Mouse (Mus musculus) CH12F3 (cell line): Measurements from ENCODE around the gene Creb5.

ENCODE experiments used
- in situ Hi-C: fragments of 300-500 bp; cut with MboI; formaldehyde crosslinking; loops from 2 replicates; pipeline ENCODE4 v1.14.3; 2020; ENCODE audit warnings: low sequenced_read_pairs

Gene Creb5

GRCm38 (mm10) chr6:53421345-53421744 lies 134.3 kb downstream of the Creb5 start:
- in situ Hi-C loops: no loop called here

DNA sequence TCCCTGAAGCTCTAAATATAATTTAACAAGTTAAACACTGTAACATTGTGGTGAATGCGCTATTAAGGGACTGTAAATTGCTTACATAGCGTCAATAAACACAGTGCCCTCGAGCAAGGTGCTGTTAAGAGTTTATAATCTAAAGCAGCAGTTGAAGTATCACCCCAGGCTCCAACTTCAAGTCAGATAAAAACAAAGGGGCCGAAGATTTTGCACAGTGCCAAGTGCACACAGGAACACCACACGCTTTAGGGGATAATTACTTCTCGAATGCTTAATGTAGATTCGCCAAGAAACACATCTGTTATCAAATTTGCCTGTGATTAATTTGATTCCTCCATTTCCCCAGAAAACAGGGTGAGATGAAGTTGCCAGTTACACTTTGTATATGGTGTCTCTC lies 142.3 kb downstream of the Creb5 start:
- in situ Hi-C loops: no loop called here

DNA sequence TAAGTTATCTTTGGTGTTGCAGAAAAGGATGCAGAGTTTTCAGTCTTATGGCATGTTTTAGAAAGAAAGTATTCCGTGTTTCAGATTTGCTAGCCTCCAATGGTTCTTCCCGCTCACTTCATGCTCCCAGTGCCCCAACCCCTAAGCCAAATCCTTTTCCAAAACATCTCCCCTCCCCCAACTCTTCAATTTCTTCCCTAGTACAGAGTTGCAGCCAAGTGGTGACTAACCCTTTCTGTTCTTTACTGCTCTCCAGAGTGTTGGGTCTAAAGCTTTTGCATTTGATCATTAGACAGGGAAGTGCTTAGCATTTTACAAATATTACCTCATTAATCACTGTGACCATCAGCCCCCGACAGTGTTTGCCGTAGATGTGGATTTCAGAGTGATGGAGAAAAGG lies 142.8 kb downstream of the Creb5 start:
- in situ Hi-C loops: no loop called here

GRCm38 (mm10) chr6:53445862-53446460 lies 158.9 kb downstream of the Creb5 start:
- in situ Hi-C loops: no loop called here

DNA sequence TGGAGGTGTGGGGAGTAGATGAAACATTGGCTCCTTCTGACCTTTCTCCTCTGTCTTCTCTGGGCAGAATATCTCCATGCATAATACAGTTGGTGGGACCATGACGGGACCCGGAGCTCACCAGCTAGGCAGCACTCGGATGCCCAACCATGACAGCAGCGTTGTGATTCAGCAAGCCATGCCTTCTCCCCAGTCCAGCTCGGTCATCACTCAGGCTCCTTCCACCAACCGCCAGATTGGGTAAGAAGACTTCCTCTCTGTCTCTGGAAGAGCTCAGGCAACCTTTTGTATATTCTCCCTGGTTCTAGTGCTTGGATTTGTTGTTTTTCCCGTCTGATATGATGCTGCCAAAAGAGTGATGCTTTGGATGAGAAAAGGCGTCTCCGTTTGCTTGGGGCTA lies 160.4 kb downstream of the Creb5 start:
- in situ Hi-C loops: no loop called here

GRCm38 (mm10) chr6:53448317-53448870 lies 161.3 kb downstream of the Creb5 start:
- in situ Hi-C loops: no loop called here

GRCm38 (mm10) chr6:53449437-53450173 lies 162.5 kb downstream of the Creb5 start:
- in situ Hi-C loops: no loop called here

DNA sequence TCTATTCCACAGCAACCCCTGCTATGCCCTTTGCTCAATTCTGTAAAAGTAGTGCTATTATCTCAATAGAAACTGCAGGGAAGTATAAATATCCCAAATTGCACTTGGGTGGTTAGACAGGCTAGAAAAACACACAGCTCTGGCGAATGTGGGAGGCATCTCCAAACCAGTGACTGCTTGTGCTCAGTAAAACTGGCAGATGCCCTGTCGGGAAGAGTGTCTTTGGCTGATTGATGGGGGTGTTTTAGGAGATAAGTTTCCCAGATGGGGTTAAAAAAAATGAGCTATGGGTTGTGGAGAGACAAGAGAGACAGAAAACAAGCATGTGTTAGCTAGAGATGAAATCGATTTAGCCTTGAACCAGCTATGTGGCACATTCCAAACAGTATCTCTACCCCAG lies 163.4 kb downstream of the Creb5 start:
- in situ Hi-C loops: no loop called here

- in situ Hi-C loops: no loop called here
Observed at GRCm38 (mm10) chr6:53452240-53452639, 165.2 kb downstream of the Creb5 start.

DNA sequence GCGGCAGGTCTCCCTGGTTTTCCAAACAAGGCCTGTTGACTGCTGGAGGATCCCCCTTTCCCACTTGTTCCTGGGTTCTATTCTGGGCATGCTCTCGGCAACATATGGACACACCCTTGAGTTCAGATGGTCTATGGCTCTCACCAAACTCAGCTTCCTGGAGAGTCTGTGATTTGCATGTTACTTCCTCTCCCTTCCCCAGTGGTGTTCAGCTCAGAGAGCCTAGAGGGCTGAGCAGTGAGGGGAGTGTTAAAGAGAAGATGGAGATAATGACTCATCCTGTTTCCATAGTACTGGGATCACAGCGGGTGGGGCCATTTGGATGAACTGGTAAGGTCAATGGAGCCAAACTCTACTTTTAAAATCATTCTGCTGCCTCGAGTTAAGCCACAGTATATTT lies 168.4 kb downstream of the Creb5 start:
- in situ Hi-C loops: no loop called here

DNA sequence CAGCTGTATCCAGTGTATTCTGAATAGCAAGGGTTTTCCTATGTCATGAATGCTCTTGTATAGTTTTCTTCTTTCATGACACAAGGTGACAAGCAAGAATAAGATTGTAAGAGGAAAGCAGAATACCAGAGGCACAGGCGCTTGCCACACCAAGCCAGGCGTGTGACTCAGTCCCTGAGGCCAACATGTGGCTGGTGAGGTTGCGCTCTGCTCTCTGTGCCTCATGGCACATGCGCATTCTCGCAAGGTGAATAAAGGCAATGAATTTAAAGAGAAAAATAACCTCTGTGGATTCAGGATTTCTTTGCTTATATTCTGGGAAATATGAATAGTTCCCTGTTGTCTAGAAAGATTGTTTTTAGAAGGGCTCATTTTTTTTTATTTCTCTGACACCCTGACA lies 169.0 kb downstream of the Creb5 start:
- in situ Hi-C loops: no loop called here

- in situ Hi-C loops: no loop called here
Observed at GRCm38 (mm10) chr6:53459995-53460747, 173.1 kb downstream of the Creb5 start.

- in situ Hi-C loops: no loop called here
Observed at GRCm38 (mm10) chr6:53461056-53461455, 174.0 kb downstream of the Creb5 start.

- in situ Hi-C loops: no loop called here
Observed at GRCm38 (mm10) chr6:53461775-53462770, 175.0 kb downstream of the Creb5 start.

DNA sequence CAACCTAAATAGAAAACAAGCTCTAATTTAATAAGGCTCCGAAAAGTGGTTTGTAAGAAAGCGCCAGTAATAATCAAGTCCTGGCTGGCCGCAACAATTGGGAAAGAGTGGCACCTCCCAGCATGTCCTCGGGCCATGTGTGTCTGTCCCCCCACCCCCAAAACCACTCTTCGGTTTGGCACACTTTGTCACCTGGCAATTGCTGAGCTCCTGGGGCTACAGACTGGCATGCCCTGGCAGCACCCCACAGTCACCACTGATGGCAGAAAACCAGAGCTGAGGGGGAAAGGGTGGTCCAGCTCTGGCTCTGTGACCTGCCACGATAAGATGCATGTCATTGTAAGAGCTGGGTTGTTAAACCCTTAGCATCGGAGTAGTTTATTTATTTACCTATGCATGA lies 175.7 kb downstream of the Creb5 start:
- in situ Hi-C loops: no loop called here

- in situ Hi-C loops: no loop called here
Observed at GRCm38 (mm10) chr6:53463261-53463813, 176.3 kb downstream of the Creb5 start.

DNA sequence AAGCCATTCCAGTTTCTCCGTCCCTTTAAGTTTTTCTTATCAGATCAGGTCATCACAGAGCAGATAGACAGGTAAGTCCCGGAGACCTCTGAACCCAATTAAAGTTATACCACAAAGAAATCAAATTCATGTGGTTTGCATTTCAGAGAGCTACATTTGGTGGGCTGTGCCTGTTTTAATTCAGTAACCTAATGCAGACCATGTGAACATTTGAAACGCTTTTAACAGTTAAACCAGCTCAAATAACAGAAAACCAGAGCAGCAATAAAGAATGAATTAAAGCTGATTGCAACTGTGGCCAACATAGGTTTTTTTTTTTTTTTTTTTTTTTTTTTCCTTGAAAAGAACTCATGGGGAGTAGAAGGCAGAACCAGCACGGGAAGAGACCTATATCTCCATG lies 182.1 kb downstream of the Creb5 start:
- in situ Hi-C loops: no loop called here

- in situ Hi-C loops: no loop called here
Observed at GRCm38 (mm10) chr6:53469703-53470102, 182.6 kb downstream of the Creb5 start.

GRCm38 (mm10) chr6:53470559-53470958 lies 183.5 kb downstream of the Creb5 start:
- in situ Hi-C loops: no loop called here

DNA sequence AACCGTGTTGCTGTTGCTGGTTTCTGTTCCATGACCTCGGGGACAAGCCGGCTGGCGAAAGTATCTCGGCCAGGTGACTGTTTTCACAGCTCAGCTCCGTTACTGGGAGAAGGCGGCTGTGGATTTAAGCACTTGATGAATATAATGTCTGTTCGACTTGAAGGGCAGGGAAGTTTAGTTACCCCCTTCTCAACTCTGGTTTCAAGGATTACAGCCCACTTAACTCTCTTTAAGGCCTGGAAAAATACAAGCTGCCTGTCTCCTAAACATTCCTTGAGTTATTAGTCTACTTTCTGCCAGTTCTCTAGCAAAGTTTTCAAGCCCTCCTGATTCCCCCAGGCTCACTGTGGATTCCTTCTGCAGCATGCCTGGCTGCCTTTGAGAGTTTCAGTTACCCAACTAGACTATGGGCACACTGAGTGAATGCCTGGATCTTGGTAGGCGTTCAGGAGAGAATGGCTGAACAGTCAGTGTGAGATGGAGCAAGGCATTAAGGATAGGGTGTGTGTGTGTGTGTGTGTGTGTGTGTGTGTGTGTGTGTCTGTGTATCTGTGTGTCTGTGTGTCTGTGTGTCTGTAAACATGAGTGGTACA lies 184.0 kb downstream of the Creb5 start:
- in situ Hi-C loops: no loop called here
